In the genomic region with DNA sequence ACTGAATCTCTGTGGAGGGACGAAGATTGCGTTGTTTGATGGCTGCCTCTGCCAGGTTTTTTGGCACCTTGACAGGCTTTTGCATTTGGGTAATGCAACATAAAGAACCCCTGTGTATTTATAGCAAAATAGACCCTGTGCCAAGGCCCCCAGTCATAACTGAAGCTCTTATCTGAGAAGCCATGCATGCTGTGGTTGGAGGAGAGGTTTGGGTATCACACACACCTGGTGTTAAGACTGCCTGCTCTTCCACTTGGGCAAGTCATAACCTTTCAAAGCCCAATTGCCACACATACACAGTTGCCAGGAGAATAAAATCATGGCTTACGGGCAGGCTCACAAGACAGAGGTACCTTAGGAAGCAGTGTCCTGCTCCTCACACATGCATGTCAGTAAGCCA, we compare ENCODE assay signal across 19 mouse cellular contexts.
DNase-seq lines count a peak whose midpoint lies in the region; ATAC-seq lines count a peak whose summit lies in the region.
"Had no signal": no experiment of that assay in that cellular context is flagged by ENCODE, and none has a peak within 500 bp of the region (broad histone marks: within the 10 kb centered on the region; RNA-seq: fewer than 3 reads in every experiment).

No protein-coding gene starts in this region.

- peaks cover 8% of the 10 kb centered on the region for H3K4me1 ChIP-seq in heart, embryonic 15.5 days (replicated peaks)
- no peaks in the 10 kb centered on the region for H3K4me1 ChIP-seq in neural tube, embryonic 15.5 days
- H3K4me1 ChIP-seq: forebrain, embryonic 15.5 days had no signal

- no peak overlapping the region for H3K9ac ChIP-seq in heart, embryonic 15.5 days
- no peak overlapping the region for H3K9ac ChIP-seq in neural tube, embryonic 15.5 days (replicated peaks)
- H3K9ac ChIP-seq: forebrain, embryonic 15.5 days; heart, embryonic 13.5 days had no signal

- WGBS in heart, embryonic 15.5 days, result 52% methylated on average over 3 of the region's 3 CpGs
- WGBS in neural tube, embryonic 15.5 days, result 82% methylated on average over 3 of the region's 3 CpGs

- no peak overlapping the region for H3K4me2 ChIP-seq in heart, embryonic 15.5 days
- no peak overlapping the region for H3K4me2 ChIP-seq in neural tube, embryonic 15.5 days
- H3K4me2 ChIP-seq: forebrain, embryonic 15.5 days; heart, embryonic 13.5 days had no signal

- peak overlapping the region; percentile 8; the same call in 1 of the 2 replicates for H3K27ac ChIP-seq in heart, embryonic 15.5 days
- no peak overlapping the region for H3K27ac ChIP-seq in neural tube, embryonic 15.5 days (replicated peaks)
- H3K27ac ChIP-seq: forebrain, embryonic 15.5 days; heart, adult 2 months; heart, embryonic 13.5 days had no signal

- H3K4me3 ChIP-seq in heart, embryonic 15.5 days, result no peak overlapping the region
- H3K4me3 ChIP-seq in neural tube, embryonic 15.5 days (replicated peaks), result no peak overlapping the region
- H3K4me3 ChIP-seq: forebrain, embryonic 15.5 days; heart, adult 2 months; heart, embryonic 13.5 days had no signal

- H3K27me3 ChIP-seq in heart, embryonic 15.5 days, result no peaks in the 10 kb centered on the region
- no peaks in the 10 kb centered on the region for H3K27me3 ChIP-seq in neural tube, embryonic 15.5 days (replicated peaks)
- H3K27me3 ChIP-seq: forebrain, embryonic 15.5 days; heart, embryonic 13.5 days had no signal

- DNase-seq in heart, postnatal 14 days, result no peak
- no peak for DNase-seq in neural tube, embryonic 10.5 days (ENCODE audit: extremely low spot score, low spot score)
- peak; percentile 10 for DNase-seq in fat pad, adult 2 months (ENCODE audit: extremely low read depth, low read depth, low spot score)
- DNase-seq in thymus, postnatal 14 days, result no peak
- no peak for DNase-seq in frontal cortex, postnatal 14 days (ENCODE audit: low spot score in 2 of 2)
- DNase-seq: adrenal gland, adult 8-10 months; cerebellum, adult 11-12 months; cerebellum, adult 9-10 months; cerebellum, postnatal 25 days; gastrocnemius, postnatal 10 days; heart, adult 2 months; heart, postnatal 36 days; kidney, adult 11 months; kidney, adult 9 months had no signal

- intact Hi-C loops in heart, postnatal 14 days (cut with DNase I), result no loop called here

- ATAC-seq in heart, embryonic 15.5 days (replicated peaks; ENCODE audit: insufficient number of reproducible peaks, insufficient read depth, low FRiP score, low read depth), result no peak; the same call in 1 of the 2 replicates
- peak; percentile 55 for ATAC-seq in neural tube, embryonic 15.5 days (ENCODE audit: low FRiP score)
- ATAC-seq: forebrain, embryonic 15.5 days; hindbrain, embryonic 16.5 days had no signal

- H3K36me3 ChIP-seq in heart, embryonic 15.5 days, result no peaks in the 10 kb centered on the region
- no peaks in the 10 kb centered on the region for H3K36me3 ChIP-seq in neural tube, embryonic 15.5 days
- H3K36me3 ChIP-seq: forebrain, embryonic 15.5 days; heart, embryonic 13.5 days had no signal

- no peaks in the 10 kb centered on the region; the same call in 1 of the 2 replicates for H3K9me3 ChIP-seq in heart, embryonic 15.5 days (replicated peaks)
- no peaks in the 10 kb centered on the region for H3K9me3 ChIP-seq in neural tube, embryonic 15.5 days (replicated peaks)
- H3K9me3 ChIP-seq: forebrain, embryonic 15.5 days had no signal
